Mouse (Mus musculus) C2C12 (cell line): ENCODE measurements around the gene Gm42688. TPM values are rescaled to one million over a fixed set of nuclear protein-coding genes. Genes with fewer than 3 reads are reported as not detected.

Experiments used
- H3K27me3 ChIP-seq: one replicate; pipeline ENCODE4 v1.6.1; 2011; ENCODE audit not compliant: control insufficient read depth, insufficient read depth, insufficient read length
- H3K36me3 ChIP-seq: one replicate; pipeline ENCODE4 v1.6.1; 2011; ENCODE audit not compliant: control insufficient read depth, insufficient read depth
- H3K4me3 ChIP-seq: one replicate; pipeline ENCODE4 v1.5.1; 2011; ENCODE audit warnings: mild to moderate bottlenecking, control low read depth; ENCODE audit not compliant: poor library complexity, insufficient read depth, severe bottlenecking
- H3K79me2 ChIP-seq: one replicate; pipeline ENCODE4 v1.6.1; 2011; ENCODE audit not compliant: control insufficient read depth, insufficient read depth
- H3K79me3 ChIP-seq: one replicate; pipeline ENCODE4 v1.6.1; 2011; ENCODE audit warnings: low read depth, control low read depth
- H3ac ChIP-seq: one replicate; pipeline ENCODE3; 2011; ENCODE audit warnings: low read depth; ENCODE audit not compliant: control insufficient read depth, insufficient read length
- CEBPB ChIP-seq: IDR thresholded peaks from one replicate; pipeline ENCODE4 v1.6.1; 2011; ENCODE audit warnings: low read depth, mild to moderate bottlenecking, control low read depth, moderate library complexity
- CTCF ChIP-seq: IDR thresholded peaks from one replicate; pipeline ENCODE4 v1.5.1; 2011; ENCODE audit not compliant: control insufficient read depth, insufficient read depth, insufficient read length
- FOSL1 ChIP-seq: IDR thresholded peaks from one replicate; pipeline ENCODE4 v1.8.0; 2011; ENCODE audit warnings: mild to moderate bottlenecking, low read length; ENCODE audit not compliant: poor library complexity, insufficient read depth, severe bottlenecking
- MAX ChIP-seq: IDR thresholded peaks from one replicate; pipeline ENCODE4 v1.6.1; 2011; ENCODE audit warnings: mild to moderate bottlenecking, control low read depth
- MYOD1 ChIP-seq: IDR thresholded peaks from one replicate; pipeline ENCODE4 v1.6.1; 2011; ENCODE audit warnings: low read depth; ENCODE audit not compliant: control insufficient read depth, insufficient read length
- MYOG ChIP-seq: IDR thresholded peaks from one replicate; pipeline ENCODE4 v1.6.1; 2011; ENCODE audit not compliant: control insufficient read depth, insufficient read length; ENCODE audit errors: extremely low read depth
- USF1 ChIP-seq: IDR thresholded peaks from one replicate; pipeline ENCODE4 v1.6.1; 2011; ENCODE audit warnings: low read depth, mild to moderate bottlenecking, control low read depth, moderate library complexity
- polyA plus RNA-seq: library from polyadenylated mRNA; unstranded; fragments of >200 nt; fragmentation: generic; extraction: Trizol; gene quantifications from one replicate; pipeline ENCODE4 v1.2.1, GENCODE M21; 2012; ENCODE audit warnings: missing spikeins

Gm42688 gene
- polyA plus RNA-seq, 1 experiment = 0.98 TPM

GRCm38 (mm10) chr6:83132176-83132919 is 30.9 kb downstream of the Gm42688 start:
- peaks cover 10% of the 10 kb centered on the region for H3K79me3 ChIP-seq
- TF ChIP-seq MAX (no peak), USF1 (peak; percentile 71)
- H3ac ChIP-seq = no peak overlapping the region
- no peaks in the 10 kb centered on the region for H3K27me3 ChIP-seq
- H3K36me3 ChIP-seq = no peaks in the 10 kb centered on the region
- H3K4me3 ChIP-seq = no peak overlapping the region
- peaks cover 23% of the 10 kb centered on the region for H3K79me2 ChIP-seq

- H3K27me3 ChIP-seq = no peaks in the 10 kb centered on the region
- H3K79me2 ChIP-seq = peaks cover 38% of the 10 kb centered on the region
- H3ac ChIP-seq = no peak overlapping the region
- H3K36me3 ChIP-seq = peaks cover 5% of the 10 kb centered on the region
- H3K4me3 ChIP-seq = no peak overlapping the region
- peaks cover 21% of the 10 kb centered on the region for H3K79me3 ChIP-seq
- TF ChIP-seq USF1 = no peak
- TF ChIP-seq CEBPB = no peak
- TF ChIP-seq MYOG = no peak
- TF ChIP-seq MAX = no peak
- no peak for TF ChIP-seq FOSL1
These were observed 32.8 kb downstream of the Gm42688 start for GRCm38 (mm10) chr6:83134226-83134625.

- H3K79me2 ChIP-seq = peaks cover 46% of the 10 kb centered on the region
- H3K27me3 ChIP-seq = no peaks in the 10 kb centered on the region
- H3ac ChIP-seq = peak within 1 kb of the TSS; percentile 84
- H3K4me3 ChIP-seq = peak within 1 kb of the TSS; percentile 64
- no peak for TF ChIP-seq MYOD1
- TF ChIP-seq CTCF = no peak
- no peak for TF ChIP-seq USF1
- no peak for TF ChIP-seq CEBPB
- TF ChIP-seq MYOG = no peak
- TF ChIP-seq MAX = no peak
- no peak for TF ChIP-seq FOSL1
- peaks cover 29% of the 10 kb centered on the region for H3K79me3 ChIP-seq
- peaks cover 10% of the 10 kb centered on the region for H3K36me3 ChIP-seq
These were observed 33.6 kb downstream of the Gm42688 start, which contains the start of gene Rtkn for GRCm38 (mm10) chr6:83134951-83135513. Gene Rtkn (plus strand): TSS chr6:83135463.

DNA sequence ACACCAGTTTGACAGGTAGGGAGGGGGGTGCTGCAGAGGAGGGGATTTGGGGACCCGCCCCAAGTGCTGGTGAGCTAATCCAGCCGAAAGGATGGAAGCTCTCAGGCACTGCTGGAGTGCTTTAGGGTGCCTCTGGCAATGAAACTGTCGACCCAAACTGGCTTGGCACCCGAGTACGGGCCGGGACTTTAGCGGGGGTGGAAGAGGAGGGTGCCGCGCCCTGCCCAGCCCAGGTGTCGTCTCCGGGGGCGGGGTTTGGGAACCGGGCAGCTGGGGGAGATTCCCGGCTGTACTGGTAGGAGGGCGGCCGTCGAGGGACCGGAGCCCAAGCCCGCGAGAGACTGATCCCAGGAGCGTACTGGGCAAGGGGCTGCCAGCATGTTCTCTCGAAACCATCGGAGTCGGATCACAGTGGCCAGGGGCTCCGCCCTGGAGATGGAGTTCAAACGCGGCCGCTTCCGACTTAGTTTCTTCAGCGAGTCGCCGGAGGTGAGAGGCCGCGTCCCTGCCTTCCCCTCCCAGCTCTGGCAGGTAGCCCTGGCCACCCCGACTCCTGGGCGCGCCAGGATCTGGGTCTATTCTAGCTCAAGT is 34.2 kb downstream of the Gm42688 start:
- TF ChIP-seq CTCF (no peak), MAX (no peak), CEBPB (no peak), FOSL1 (no peak), MYOD1 (no peak), USF1 (no peak), MYOG (no peak)
- H3ac ChIP-seq = peak overlapping the region; percentile 84
- peaks cover 10% of the 10 kb centered on the region for H3K36me3 ChIP-seq
- no peaks in the 10 kb centered on the region for H3K27me3 ChIP-seq
- peaks cover 34% of the 10 kb centered on the region for H3K79me3 ChIP-seq
- H3K79me2 ChIP-seq = peaks cover 53% of the 10 kb centered on the region
- peak overlapping the region; percentile 64 for H3K4me3 ChIP-seq

- H3K27me3 ChIP-seq = no peaks in the 10 kb centered on the region
- TF ChIP-seq MYOD1 (no peak), MAX (peak; percentile 50)
- peaks cover 10% of the 10 kb centered on the region for H3K36me3 ChIP-seq
- peaks cover 60% of the 10 kb centered on the region for H3K79me2 ChIP-seq
- H3K4me3 ChIP-seq = peak overlapping the region; percentile 64
- peak overlapping the region; percentile 84 for H3ac ChIP-seq
- H3K79me3 ChIP-seq = peaks cover 34% of the 10 kb centered on the region
These were observed 35.0 kb downstream of the Gm42688 start for GRCm38 (mm10) chr6:83136291-83136880.
